Mouse (Mus musculus): Measurements from ENCODE around the gene Skap2.

DNA sequence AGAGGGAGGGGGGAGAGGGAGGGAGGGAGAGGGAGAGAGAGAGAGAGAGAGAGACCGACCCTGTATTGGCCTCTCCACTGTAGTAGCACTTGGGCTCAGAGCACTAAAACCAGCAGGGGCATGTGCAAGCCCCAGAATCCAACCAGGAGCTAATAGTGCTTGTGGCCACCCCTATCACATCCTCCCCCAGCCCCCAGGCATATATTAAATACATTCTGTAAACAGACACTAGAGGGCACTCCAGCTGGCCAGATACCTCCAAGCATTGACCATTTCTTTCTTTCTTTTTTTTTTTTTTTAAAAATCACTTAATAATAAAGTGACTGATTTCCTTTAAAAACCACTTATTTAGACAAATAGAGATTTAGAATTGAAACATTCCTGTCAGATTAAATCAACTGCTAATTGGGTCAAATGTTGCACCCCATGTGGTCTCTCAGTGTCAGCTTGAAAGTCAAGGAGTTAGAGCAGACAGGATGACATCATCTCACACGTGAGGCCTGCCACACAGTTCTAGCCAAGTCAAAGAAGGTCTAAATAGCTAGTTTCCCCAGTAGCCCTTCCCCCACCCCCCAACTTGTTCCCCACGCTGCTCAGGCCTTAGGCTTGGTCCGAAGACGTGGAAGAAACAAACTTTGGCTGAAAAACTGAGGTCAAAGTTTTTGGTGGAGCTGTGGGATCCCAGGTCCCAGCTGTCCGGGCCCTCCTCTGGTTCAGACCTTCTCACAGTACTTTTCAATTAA, 136.3 kb downstream of the Skap2 start:
- no peak for TF ChIP-seq CTCF (IDR thresholded peaks at IDR 0.05; ENCODE audit: borderline replicate concordance, control insufficient read depth, extremely low read depth, insufficient read depth, low read length, poor library complexity)
- no peak for TF ChIP-seq POLR2A (IDR thresholded peaks at IDR 0.05; ENCODE audit: control insufficient read depth, extremely low read depth, insufficient read depth, low read length, poor library complexity)

Data from thymus, adult 2 months (tissue).